Mouse (Mus musculus): Measurements from ENCODE around the gene Tgm6. TPM values are rescaled to one million over a fixed set of nuclear protein-coding genes. Genes with fewer than 3 reads are reported as not detected.

Tgm6 gene
- not detected for polyA plus RNA-seq (2014; fragmentation: Illumina TruSeq; extraction: RNeasy Lipid Tissue Mini Kit (QIAGEN cat#74804); ENCODE audit: low replicate concordance)

DNA sequence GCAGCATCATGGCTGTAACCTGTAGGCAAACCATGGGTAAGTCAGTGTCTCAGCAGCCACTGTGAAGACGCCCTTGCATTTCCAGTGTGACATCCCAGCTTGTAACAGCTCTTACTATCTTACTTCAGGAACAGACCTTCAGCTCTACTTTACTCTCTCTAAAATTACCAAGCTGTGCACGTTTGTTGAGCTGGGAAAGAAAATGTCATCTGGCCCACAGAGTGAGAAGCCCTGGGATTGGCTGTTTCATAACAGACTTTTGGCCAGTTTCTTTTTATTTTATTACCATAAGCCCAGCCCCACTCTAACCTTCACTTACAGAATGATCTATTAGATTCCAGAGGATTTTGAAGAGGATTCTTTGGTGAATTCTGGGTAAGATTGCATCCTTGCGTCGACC lies at the start of gene Tgm6:
Gene Tgm6 (plus strand): TSS at position 301 of the 400 bp plus-strand sequence.

GRCm38 (mm10) chr2:130178706-130179506 lies 66.7 kb downstream of the Tgm6 start, which contains the start of gene Snrpb:
TSS of gene Snrpb (minus strand) at chr2:130179403.

DNA sequence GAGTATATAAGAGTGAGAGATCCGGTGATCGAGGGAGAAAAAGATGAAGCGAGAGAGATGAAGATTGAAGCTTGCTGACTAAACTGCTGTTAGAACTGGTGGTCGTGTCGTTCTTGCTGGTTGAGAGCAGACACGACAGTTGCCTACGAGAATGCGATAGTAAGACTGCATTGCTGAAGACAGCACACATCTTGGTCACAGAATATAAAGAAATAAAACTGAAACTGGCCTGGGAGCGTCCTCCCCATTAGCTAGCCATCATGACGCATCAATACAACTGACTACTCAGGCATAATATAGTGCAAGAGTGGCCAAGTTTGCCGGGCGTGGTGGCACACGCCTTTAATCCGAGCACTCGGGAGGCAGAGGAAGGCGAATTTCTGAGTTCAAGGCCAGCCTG lies 82.7 kb downstream of the Tgm6 start, which contains the start of gene Tmc2:
Gene Tmc2 (plus strand): TSS at position 301 of the 400 bp plus-strand sequence.

Other genes starting within 250 kb of the Tgm6 start
- gene Tgm3, start 100.1 kb upstream of the Tgm6 start, polyA plus RNA-seq (2014; fragmentation: Illumina TruSeq; extraction: RNeasy Lipid Tissue Mini Kit (QIAGEN cat#74804); ENCODE audit: low replicate concordance): not detected
- gene Snrpb, start 67.0 kb downstream of the Tgm6 start, polyA plus RNA-seq (2014; fragmentation: Illumina TruSeq; extraction: RNeasy Lipid Tissue Mini Kit (QIAGEN cat#74804); ENCODE audit: low replicate concordance): 7.1 TPM
- gene Tmc2, start 82.8 kb downstream of the Tgm6 start, polyA plus RNA-seq (2014; fragmentation: Illumina TruSeq; extraction: RNeasy Lipid Tissue Mini Kit (QIAGEN cat#74804); ENCODE audit: low replicate concordance): not detected
- gene Nop56, start 162.0 kb downstream of the Tgm6 start, polyA plus RNA-seq (2014; fragmentation: Illumina TruSeq; extraction: RNeasy Lipid Tissue Mini Kit (QIAGEN cat#74804); ENCODE audit: low replicate concordance): 62.0 TPM
- 97.2 TPM for gene Idh3b, start 172.1 kb downstream of the Tgm6 start, polyA plus RNA-seq (2014; fragmentation: Illumina TruSeq; extraction: RNeasy Lipid Tissue Mini Kit (QIAGEN cat#74804); ENCODE audit: low replicate concordance)
- not detected for gene Ebf4, start 182.8 kb downstream of the Tgm6 start, polyA plus RNA-seq (2014; fragmentation: Illumina TruSeq; extraction: RNeasy Lipid Tissue Mini Kit (QIAGEN cat#74804); ENCODE audit: low replicate concordance)